Mouse (Mus musculus) heart, postnatal 25 days (tissue): ENCODE data around the gene Mkrn3. TPM values are rescaled to one million over a fixed set of nuclear protein-coding genes. Genes with fewer than 3 reads are reported as not detected.

Source experiments
- DNase-seq: peaks from one replicate; pipeline ENCODE4 v3.0.0; 2022; ENCODE audit warnings: low spot score
- intact Hi-C: fragments of 180-260 bp; cut with DNase I; formaldehyde crosslinking; loops from one replicate; pipeline ENCODE4 v1.15.1; 2025
- total RNA-seq, 2 experiments: library from RNA; stranded (reverse); gene quantifications; 2 replicates each; pipeline ENCODE4 v1.2.3; 2021

The Mkrn3 gene
- total RNA-seq: under 1 TPM; 0.29 to 0.48 TPM

- intact Hi-C loops: loop anchor here (5.0 kb wide), 1 partner anchor 43 kb away; the partner anchor contains the start of gene Peg12
- peak; percentile 35 for DNase-seq
Measured at GRCm38 (mm10) chr7:62419493-62420360, at the start of gene Mkrn3. Gene Mkrn3, minus strand, starts transcription at chr7:62420139.

- intact Hi-C loops: loop anchor here (5.0 kb wide), 1 partner anchor 42 kb away; the partner anchor contains the start of gene Mkrn3
- peak; percentile 46 for DNase-seq
Measured at GRCm38 (mm10) chr7:62463878-62464755, 44.2 kb upstream of the Mkrn3 start, which contains the start of gene Peg12. Gene Peg12, minus strand, starts transcription at chr7:62464510.

- DNase-seq: no peak
- intact Hi-C loops: loop anchor here (5.0 kb wide), 1 partner anchor 41 kb away; the partner anchor contains the start of gene Mkrn3
Measured at GRCm38 (mm10) chr7:62463007-62463877, 43.3 kb upstream of the Mkrn3 start.

GRCm38 (mm10) chr7:62462229-62463006, 42.5 kb upstream of the Mkrn3 start:
- DNase-seq: no peak
- intact Hi-C loops: loop anchor here (5.0 kb wide), 1 partner anchor 40 kb away; the partner anchor contains the start of gene Mkrn3

- DNase-seq: no peak
Measured at GRCm38 (mm10) chr7:62452353-62452752, 32.4 kb upstream of the Mkrn3 start.

GRCm38 (mm10) chr7:62445431-62446165, 25.7 kb upstream of the Mkrn3 start:
- intact Hi-C loops: no loop called here
- no peak for DNase-seq

More at GRCm38 (mm10) chr7:62452353-62452752, 32.4 kb upstream of the Mkrn3 start:
- intact Hi-C loops: no loop called here

GRCm38 (mm10) chr7:62436394-62436793, 16.5 kb upstream of the Mkrn3 start:
- intact Hi-C loops: no loop called here
- no peak for DNase-seq

- DNase-seq: no peak
- intact Hi-C loops: no loop called here
Measured at GRCm38 (mm10) chr7:62433243-62433642, 13.3 kb upstream of the Mkrn3 start.

GRCm38 (mm10) chr7:62428337-62428736, 8.4 kb upstream of the Mkrn3 start:
- DNase-seq: no peak
- intact Hi-C loops: no loop called here

- DNase-seq: no peak
- intact Hi-C loops: loop anchor here (5.0 kb wide), 1 partner anchor 39 kb away; the partner anchor contains the start of gene Peg12
Measured at GRCm38 (mm10) chr7:62423210-62423609, 3.3 kb upstream of the Mkrn3 start.

GRCm38 (mm10) chr7:62420566-62420965, 627 bp upstream of the Mkrn3 start:
- intact Hi-C loops: loop anchor here (5.0 kb wide), 1 partner anchor 42 kb away; the partner anchor contains the start of gene Peg12
- no peak for DNase-seq

- intact Hi-C loops: no loop called here
- no peak for DNase-seq
Measured at GRCm38 (mm10) chr7:62419105-62419492, 840 bp downstream of the Mkrn3 start.

- intact Hi-C loops: no loop called here
- no peak for DNase-seq
Measured at GRCm38 (mm10) chr7:62418346-62418745, 1.6 kb downstream of the Mkrn3 start.

- DNase-seq: no peak
- intact Hi-C loops: no loop called here
Measured at GRCm38 (mm10) chr7:62416173-62416572, 3.8 kb downstream of the Mkrn3 start.

- DNase-seq: no peak
- intact Hi-C loops: no loop called here
Measured at GRCm38 (mm10) chr7:62415222-62415621, 4.7 kb downstream of the Mkrn3 start.

- DNase-seq: no peak
- intact Hi-C loops: no loop called here
Measured at GRCm38 (mm10) chr7:62407803-62408202, 12.1 kb downstream of the Mkrn3 start.

GRCm38 (mm10) chr7:62406573-62407050, 13.3 kb downstream of the Mkrn3 start:
- intact Hi-C loops: no loop called here
- DNase-seq: no peak

- no peak for DNase-seq
- intact Hi-C loops: no loop called here
Measured at GRCm38 (mm10) chr7:62392202-62392601, 27.7 kb downstream of the Mkrn3 start.
